Mouse (Mus musculus): ENCODE measurements around the gene Nhp2.
"Not testable (repeated sequence)": the region's sequence is repeated elsewhere in the genome, so short reads cannot be mapped to it uniquely, and the experiment has no call there.

The Nhp2 gene

GRCm38 (mm10) chr11:51606447-51607095, 13.0 kb upstream of the Nhp2 start, which contains the start of gene Hnrnpab:
Hnrnpab (minus strand) TSS chr11:51606847.
- DNase-seq (ENCODE audit: low read depth, low spot score) = peak; percentile 97

DNA sequence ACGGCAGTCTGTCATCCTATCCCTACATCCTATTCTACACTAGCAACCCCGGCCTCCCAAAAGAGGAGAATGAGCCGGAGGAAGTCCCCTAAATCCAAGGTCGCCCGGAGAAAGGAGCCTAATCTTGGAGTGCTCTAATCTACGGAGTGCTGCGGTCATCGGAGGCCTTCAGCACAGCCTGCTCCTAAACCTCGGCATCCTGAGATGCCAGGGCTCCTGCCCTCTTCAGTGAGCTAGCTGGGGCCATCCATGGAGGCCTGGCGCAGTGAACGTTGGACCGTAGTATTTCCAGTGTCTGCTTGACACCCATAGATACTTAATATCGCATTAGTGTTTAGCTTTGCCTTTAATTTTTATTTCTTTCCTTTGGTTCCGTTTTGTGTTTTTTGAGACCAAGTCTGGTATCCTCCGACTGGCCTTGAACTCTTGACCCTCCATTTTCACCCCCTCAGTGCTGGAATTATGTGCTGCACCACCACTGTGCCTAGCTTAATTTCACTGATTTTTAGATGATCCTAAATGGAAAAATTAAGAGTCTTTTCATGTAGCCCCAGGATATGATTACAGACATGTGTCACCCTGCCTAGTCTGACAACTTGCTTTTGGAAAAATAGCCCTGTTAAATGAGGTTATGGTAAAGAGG, 12.3 kb upstream of the Nhp2 start:
- no peak for DNase-seq (ENCODE audit: low read depth, low spot score)

GRCm38 (mm10) chr11:51609266-51609909, 10.1 kb upstream of the Nhp2 start:
- no peak for DNase-seq (ENCODE audit: low read depth, low spot score)

GRCm38 (mm10) chr11:51609940-51610339, 9.6 kb upstream of the Nhp2 start:
- not testable (repeated sequence) for DNase-seq (ENCODE audit: low read depth, low spot score)

DNA sequence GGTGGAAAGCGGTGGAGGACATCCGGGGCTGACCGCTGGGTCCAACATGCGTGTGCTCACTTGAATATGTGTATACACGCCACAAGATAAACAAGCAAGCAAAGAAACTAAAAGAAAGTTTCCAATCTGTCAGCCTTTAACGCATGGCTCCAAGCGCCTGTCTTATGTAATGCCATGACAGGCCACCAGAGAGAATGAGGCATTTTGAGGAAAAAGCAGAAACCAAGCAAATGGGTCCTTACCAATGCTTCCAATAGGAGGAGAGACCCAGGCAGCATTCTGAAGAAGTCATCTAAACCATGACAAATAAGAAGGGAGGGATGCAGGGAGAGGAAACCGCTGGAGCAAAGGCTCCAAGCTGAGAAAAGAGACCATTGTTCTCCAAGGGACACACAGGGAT, 5.3 kb upstream of the Nhp2 start:
- DNase-seq (ENCODE audit: low read depth, low spot score) = no peak

DNA sequence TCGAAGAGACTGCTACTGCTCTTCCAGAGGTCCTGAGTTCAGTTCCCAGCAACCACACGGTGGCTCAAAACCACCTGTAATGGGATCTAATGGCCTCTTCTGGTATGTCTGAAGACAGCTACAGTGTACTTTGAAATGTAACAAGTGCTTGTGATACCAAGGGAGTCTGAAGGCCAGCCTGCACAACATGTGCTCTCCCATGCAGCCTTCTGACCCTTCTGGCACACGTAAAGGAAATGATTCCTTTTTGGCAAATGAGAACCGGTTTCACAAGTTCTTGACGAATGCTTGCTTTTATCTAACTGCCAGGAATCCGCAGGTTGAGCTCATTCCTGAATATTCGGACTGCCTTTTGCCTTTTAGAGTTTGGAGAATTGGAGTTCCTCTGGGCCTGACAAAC, 4.4 kb upstream of the Nhp2 start:
- DNase-seq (ENCODE audit: low read depth, low spot score) = no peak

DNA sequence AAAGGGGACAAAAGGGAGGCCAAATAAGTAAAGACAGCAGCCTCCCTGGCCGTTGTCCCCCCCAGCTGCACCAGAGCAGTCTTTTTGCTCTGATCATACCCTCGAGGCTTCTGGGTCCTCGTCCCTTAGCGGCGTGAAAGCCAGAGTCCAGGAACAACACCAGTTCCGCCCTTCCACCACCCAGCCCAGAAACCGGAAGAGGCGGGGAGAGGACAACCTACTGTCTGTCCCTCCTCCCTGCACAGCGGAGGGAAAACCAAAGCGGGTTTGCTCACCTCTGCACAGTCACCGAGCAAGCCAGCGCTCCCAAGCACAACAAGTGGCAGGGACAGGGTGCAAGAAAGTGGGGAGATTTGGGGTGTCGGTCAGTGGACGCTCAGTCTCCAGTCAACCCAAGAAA, 3.9 kb upstream of the Nhp2 start:
- no peak for DNase-seq (ENCODE audit: low read depth, low spot score)

GRCm38 (mm10) chr11:51616113-51616512, 3.4 kb upstream of the Nhp2 start:
- not testable (repeated sequence) for DNase-seq (ENCODE audit: low read depth, low spot score)

GRCm38 (mm10) chr11:51617693-51618092, 1.8 kb upstream of the Nhp2 start:
- peak; percentile 76 for DNase-seq (ENCODE audit: low read depth, low spot score)

DNA sequence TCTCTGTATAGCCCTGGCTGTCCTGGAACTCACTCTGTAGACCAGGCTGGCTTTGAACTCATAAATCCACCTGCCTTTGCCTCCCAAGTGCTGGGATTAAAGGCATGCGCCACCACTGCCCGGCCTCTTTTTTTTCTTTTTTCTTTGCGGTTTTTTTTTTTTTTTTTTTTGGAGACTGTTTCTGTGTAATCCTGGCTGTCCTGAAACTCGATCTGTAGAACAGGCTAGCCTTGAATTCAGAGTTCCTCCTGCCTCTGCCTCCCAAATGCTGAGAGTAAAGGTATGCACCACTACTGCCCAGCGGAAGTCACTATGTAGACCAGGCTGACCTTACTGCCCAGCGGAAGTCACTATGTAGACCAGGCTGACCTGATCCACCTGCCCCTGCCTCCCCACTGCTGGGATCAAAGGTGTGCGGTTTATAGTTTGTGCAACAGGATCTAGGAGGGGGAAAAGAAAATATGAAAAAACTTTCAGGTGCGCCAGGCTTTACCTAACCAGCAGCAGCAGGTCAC, 584 bp upstream of the Nhp2 start:
- DNase-seq (ENCODE audit: low read depth, low spot score) = no peak

DNA sequence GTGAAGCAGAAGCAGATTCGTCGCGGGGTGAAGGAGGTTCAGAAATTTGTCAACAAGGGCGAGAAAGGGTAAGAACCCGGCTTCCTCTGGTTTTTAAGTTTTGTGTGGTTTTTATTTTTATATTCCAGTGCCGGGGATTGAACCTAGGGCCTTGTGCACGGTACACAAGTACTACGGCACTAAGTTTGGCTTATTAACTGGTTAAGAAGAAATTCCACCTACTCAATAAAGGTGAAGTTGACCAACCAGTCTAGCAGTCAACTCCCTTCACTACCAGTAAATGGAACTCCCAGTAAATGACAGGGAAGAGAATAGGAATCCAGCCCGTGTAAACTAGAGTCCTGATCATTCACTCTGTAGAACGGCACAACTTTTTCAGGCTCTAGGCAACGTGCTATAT, 549 bp downstream of the Nhp2 start:
- DNase-seq (ENCODE audit: low read depth, low spot score) = no peak

DNA sequence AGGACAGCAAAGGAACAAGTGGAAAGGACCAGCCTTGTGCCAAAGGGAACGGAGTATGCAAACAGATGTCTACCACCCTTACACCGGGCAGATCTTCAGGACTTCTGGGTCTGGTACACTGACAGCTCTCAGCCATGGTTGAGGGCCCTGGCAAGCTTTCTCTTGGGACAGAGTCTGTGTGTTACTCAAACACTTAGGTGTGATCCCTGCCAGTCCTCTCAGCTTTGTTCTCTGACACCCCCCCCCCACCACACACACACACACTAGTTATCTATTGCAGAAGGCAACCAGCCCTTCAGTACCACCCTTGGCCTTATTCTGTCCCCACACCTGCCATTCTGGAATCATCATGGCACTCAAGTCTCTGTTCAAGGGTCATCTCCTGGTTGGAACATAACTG, 2.2 kb downstream of the Nhp2 start:
- DNase-seq (ENCODE audit: low read depth, low spot score) = no peak

- no peak for DNase-seq (ENCODE audit: low read depth, low spot score)
These were observed 3.5 kb downstream of the Nhp2 start for GRCm38 (mm10) chr11:51622971-51623491.

DNA sequence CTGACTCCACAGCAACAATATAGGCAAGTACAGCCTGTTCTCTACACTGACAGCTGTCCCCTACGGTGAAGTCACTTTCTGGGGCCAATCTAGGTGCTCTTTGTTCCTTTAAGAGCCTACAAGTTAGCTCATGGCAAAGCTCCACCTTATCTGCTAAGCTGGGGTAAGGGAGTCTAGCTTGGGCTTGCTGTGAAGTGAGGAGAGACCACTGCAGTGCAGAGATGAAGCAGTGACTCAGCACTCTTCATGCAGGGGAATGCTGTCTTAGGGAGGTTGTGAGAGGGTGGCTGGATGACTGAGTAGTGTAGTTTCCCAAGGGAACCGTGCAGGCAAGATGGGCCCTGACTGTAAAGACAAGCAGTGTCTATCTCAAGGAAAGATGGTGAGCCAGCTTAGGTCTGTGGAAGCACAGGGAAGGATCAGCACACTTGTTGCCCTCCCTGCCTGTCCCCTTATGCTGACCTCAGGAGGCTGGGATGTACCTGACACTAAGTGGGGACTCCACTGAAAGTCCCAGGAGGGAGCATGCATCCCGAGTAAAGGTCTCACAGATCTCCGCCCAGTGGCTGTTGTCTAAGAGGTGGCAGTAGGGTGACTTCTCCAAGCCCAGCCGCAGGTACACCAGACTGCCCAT, 5.8 kb downstream of the Nhp2 start:
- DNase-seq (ENCODE audit: low read depth, low spot score) = no peak

DNA sequence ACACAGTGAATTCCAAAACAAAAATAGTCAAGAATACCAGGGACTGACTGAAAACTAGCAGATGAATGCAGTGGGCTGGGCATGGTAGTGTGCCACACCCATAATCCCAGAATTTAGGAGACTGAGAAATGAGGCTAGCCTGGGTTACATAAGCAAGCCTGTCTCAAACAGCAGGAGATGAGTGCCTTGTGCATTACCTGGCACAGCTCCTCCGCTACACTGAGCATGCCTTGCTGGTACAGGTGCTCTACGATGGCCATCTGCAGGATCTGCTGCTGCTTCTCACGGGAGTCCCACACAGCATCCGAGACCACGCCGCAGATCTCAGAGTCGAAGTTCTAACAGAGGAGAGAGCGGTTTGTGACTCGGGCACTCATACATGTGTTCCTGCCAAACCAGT, 7.9 kb downstream of the Nhp2 start:
- DNase-seq (ENCODE audit: low read depth, low spot score) = no peak

DNA sequence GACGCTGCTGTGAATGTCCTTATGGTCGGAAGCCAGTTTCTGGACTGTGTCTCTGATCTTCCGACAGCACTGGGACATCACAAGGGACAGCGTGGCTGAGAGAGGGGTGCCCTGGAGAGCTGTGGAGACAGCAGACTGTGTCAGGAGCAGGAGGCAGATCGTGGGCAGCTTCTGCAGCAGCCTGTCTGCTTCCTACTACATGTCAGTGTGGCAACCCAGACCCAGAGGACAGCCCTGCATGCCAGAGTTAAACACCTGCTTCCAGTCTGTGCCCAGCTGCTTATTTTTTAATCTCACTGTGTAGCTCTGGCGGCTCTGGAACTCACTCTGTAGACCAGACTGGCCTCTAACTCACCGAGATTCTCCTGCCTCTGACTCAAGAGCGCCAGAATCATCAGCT, 8.4 kb downstream of the Nhp2 start:
- DNase-seq (ENCODE audit: low read depth, low spot score) = no peak

- no peak for DNase-seq (ENCODE audit: low read depth, low spot score)
These were observed 10.2 kb downstream of the Nhp2 start for GRCm38 (mm10) chr11:51629651-51630314.

GRCm38 (mm10) chr11:51632130-51632753, 12.7 kb downstream of the Nhp2 start:
- no peak for DNase-seq (ENCODE audit: low read depth, low spot score)

- not testable (repeated sequence) for DNase-seq (ENCODE audit: low read depth, low spot score)
These were observed 13.7 kb downstream of the Nhp2 start for GRCm38 (mm10) chr11:51633200-51633599.

DNA sequence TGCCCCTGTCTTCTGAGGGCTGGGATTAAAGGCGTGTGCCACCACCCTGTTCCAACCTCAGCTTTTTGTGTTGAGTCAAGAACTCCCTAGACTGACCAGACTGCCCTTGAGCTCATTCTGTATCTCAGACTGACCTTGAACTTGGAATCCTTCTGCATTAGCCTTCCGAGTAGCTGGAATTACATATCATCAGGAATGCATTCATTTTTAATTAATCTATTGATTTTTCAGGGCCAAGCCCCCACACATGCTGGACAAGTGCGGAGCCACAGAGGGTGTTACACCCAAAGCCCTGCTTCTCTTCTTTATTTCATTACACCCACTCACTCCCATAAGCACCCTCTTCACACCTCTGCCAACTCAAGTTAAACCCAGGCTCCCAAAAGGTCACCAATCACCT, 14.2 kb downstream of the Nhp2 start:
- no peak for DNase-seq (ENCODE audit: low read depth, low spot score)

DNA sequence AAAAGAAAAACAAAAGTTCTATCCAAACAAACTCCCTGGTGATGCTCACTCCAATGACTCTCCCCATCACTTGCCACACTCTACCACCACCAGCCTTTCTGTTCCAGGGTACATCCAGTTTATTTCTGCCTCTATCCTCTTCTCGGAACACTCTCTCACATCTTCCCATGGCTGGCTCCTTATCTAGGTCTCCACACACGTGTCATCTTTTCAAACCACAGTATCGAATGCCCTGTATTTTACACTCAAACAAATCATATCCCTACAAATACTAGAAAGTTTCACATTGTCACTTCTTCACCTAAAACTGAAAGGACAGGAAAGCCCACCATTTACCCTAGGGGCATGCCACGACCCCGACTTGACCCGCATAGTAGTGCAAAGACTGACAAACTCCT, 15.6 kb downstream of the Nhp2 start:
- DNase-seq (ENCODE audit: low read depth, low spot score) = no peak
